Mouse (Mus musculus) hindbrain, embryonic 12.5 days (tissue): ENCODE data around the gene Wdr63. TPM values are rescaled to one million over a fixed set of nuclear protein-coding genes. Genes with fewer than 3 reads are reported as not detected.
A peak's percentile ranks its signal among the peaks of the same experiment; 100 is the strongest.

Experiments used
- ATAC-seq: fragments of 200-750 bp; cut with Nextera tagmentation; 2 replicates; pipeline ENCODE4 v1.8.0; 2017; ENCODE audit warnings: moderate TSS enrichment; ENCODE audit not compliant: low FRiP score
- H3K27ac ChIP-seq: fragments of 300-500 bp; sonication (generic); 2 replicates; pipeline ENCODE4 v1.5.1; 2016; ENCODE audit warnings: mild to moderate bottlenecking
- H3K27me3 ChIP-seq: fragments of 300-500 bp; sonication (generic); 2 replicates; pipeline ENCODE4 v1.6.1; 2016; ENCODE audit warnings: mild to moderate bottlenecking
- H3K36me3 ChIP-seq: fragments of 300-500 bp; sonication (generic); 2 replicates; pipeline ENCODE4 v1.6.1; 2016; ENCODE audit warnings: mild to moderate bottlenecking
- H3K4me1 ChIP-seq: fragments of 300-500 bp; sonication (generic); 2 replicates; pipeline ENCODE4 v1.6.1; 2016
- H3K4me2 ChIP-seq: fragments of 300-500 bp; sonication (generic); replicated peaks from 2 replicates; pipeline ENCODE4 v1.6.1; 2016; ENCODE audit warnings: mild to moderate bottlenecking
- H3K4me3 ChIP-seq: fragments of 300-500 bp; sonication (generic); 2 replicates; pipeline ENCODE4 v1.5.1; 2016; ENCODE audit warnings: mild to moderate bottlenecking
- H3K9ac ChIP-seq: fragments of 300-500 bp; sonication (generic); 2 replicates; pipeline ENCODE4 v1.6.1; 2016; ENCODE audit warnings: mild to moderate bottlenecking, moderate library complexity
- H3K9me3 ChIP-seq: fragments of 300-500 bp; sonication (generic); replicated peaks from 2 replicates; pipeline ENCODE4 v1.6.1; 2016; ENCODE audit warnings: mild to moderate bottlenecking
- WGBS: fragments of 180-500 bp; shearing (Covaris S2); methylation state at CpG from one replicate; pipeline ENCODE4 v1.1.7; 2016; 5-methylcytosine and 5-hydroxymethylcytosine counted together
- polyA plus RNA-seq: library from polyadenylated mRNA; unstranded; fragments of >200 nt; fragmentation: Nextera tagmentation; extraction: Ambion mirVana; gene quantifications from 2 replicates; pipeline ENCODE4 v1.2.1, GENCODE M21; 2016

The Wdr63 gene
- polyA plus RNA-seq, 1 experiment from 2014 or later = 1.8 TPM

- H3K9ac ChIP-seq = no peak overlapping the region
- no peak overlapping the region for H3K27ac ChIP-seq
- peak overlapping the region; percentile 38; the same call in 1 of the 2 replicates for H3K4me2 ChIP-seq
- H3K9me3 ChIP-seq = no peaks in the 10 kb centered on the region
- 63% methylated on average over 9 of the region's 9 CpGs for WGBS
- no peaks in the 10 kb centered on the region for H3K36me3 ChIP-seq
- peaks cover 6% of the 10 kb centered on the region; the same call in 1 of the 2 replicates for H3K4me1 ChIP-seq
- peaks cover 29% of the 10 kb centered on the region for H3K27me3 ChIP-seq
- ATAC-seq = no peak
- H3K4me3 ChIP-seq = no peak overlapping the region
Observed at GRCm38 (mm10) chr3:146117997-146118457, 10.1 kb upstream of the Wdr63 start.

GRCm38 (mm10) chr3:146117258-146117996, 9.5 kb upstream of the Wdr63 start, which contains the start of gene Mcoln3:
Gene Mcoln3 (plus strand): TSS chr3:146117450.
- peaks cover 29% of the 10 kb centered on the region for H3K27me3 ChIP-seq
- ATAC-seq = no peak
- H3K27ac ChIP-seq = no peak within 1 kb of the TSS
- no peaks in the 10 kb centered on the region for H3K9me3 ChIP-seq
- no peaks in the 10 kb centered on the region for H3K36me3 ChIP-seq
- H3K4me1 ChIP-seq = peaks cover 6% of the 10 kb centered on the region; the same call in 1 of the 2 replicates
- peak within 1 kb of the TSS; percentile 38 for H3K4me2 ChIP-seq
- H3K4me3 ChIP-seq = peak within 1 kb of the TSS; percentile 13
- 9% methylated on average over 35 of the region's 35 CpGs for WGBS
- H3K9ac ChIP-seq = no peak within 1 kb of the TSS

GRCm38 (mm10) chr3:146110916-146111315, 3.0 kb upstream of the Wdr63 start:
- H3K4me3 ChIP-seq = no peak overlapping the region
- no peak for ATAC-seq
- peaks cover 4% of the 10 kb centered on the region; the same call in 1 of the 2 replicates for H3K27me3 ChIP-seq
- no peaks in the 10 kb centered on the region for H3K36me3 ChIP-seq
- H3K4me2 ChIP-seq = no peak overlapping the region
- H3K9ac ChIP-seq = no peak overlapping the region
- 79% methylated on average over 6 of the region's 6 CpGs for WGBS
- no peaks in the 10 kb centered on the region for H3K9me3 ChIP-seq
- H3K27ac ChIP-seq = no peak overlapping the region
- 0 out of 2 replicates have a peak, but pooled peaks cover 3% of the 10 kb centered on the region for H3K4me1 ChIP-seq

GRCm38 (mm10) chr3:146110358-146110757, 2.4 kb upstream of the Wdr63 start:
- 0 out of 2 replicates have a peak, but pooled peaks cover 3% of the 10 kb centered on the region for H3K4me1 ChIP-seq
- H3K27ac ChIP-seq = no peak overlapping the region
- no peaks in the 10 kb centered on the region for H3K36me3 ChIP-seq
- 81% methylated on average over 2 of the region's 2 CpGs for WGBS
- no peak overlapping the region for H3K9ac ChIP-seq
- no peak for ATAC-seq
- H3K9me3 ChIP-seq = no peaks in the 10 kb centered on the region
- H3K4me3 ChIP-seq = no peak overlapping the region
- H3K4me2 ChIP-seq = no peak overlapping the region
- H3K27me3 ChIP-seq = peaks cover 4% of the 10 kb centered on the region; the same call in 1 of the 2 replicates

GRCm38 (mm10) chr3:146108945-146109344, 1.0 kb upstream of the Wdr63 start:
- Histone ChIP-seq H3K9ac (no peak overlapping the region), H3K9me3 (no peaks in the 10 kb centered on the region), H3K4me2 (no peak overlapping the region), H3K4me3 (no peak overlapping the region), H3K27me3 (peaks cover 4% of the 10 kb centered on the region; the same call in 1 of the 2 replicates), H3K4me1 (0 out of 2 replicates have a peak, but pooled peaks cover 3% of the 10 kb centered on the region), H3K36me3 (no peaks in the 10 kb centered on the region), H3K27ac (no peak overlapping the region)
- no peak for ATAC-seq
- 84% methylated on average over 2 of the region's 2 CpGs for WGBS

- peak; percentile 77 for ATAC-seq
- WGBS = 8% methylated on average over 18 of the region's 18 CpGs
- Histone ChIP-seq H3K4me1 (0 out of 2 replicates have a peak, but pooled peaks cover 3% of the 10 kb centered on the region), H3K36me3 (no peaks in the 10 kb centered on the region), H3K4me2 (peak overlapping the region; percentile 76), H3K9me3 (no peaks in the 10 kb centered on the region), H3K9ac (peak overlapping the region; percentile 55), H3K27me3 (peaks cover 4% of the 10 kb centered on the region; the same call in 1 of the 2 replicates), H3K27ac (no peak overlapping the region), H3K4me3 (peak overlapping the region; percentile 36)
Observed at GRCm38 (mm10) chr3:146107116-146107849, 647 bp downstream of the Wdr63 start.

GRCm38 (mm10) chr3:146102049-146102448, 5.9 kb downstream of the Wdr63 start:
- 60% methylated on average over 6 of the region's 6 CpGs for WGBS
- Histone ChIP-seq H3K27me3 (no peaks in the 10 kb centered on the region), H3K27ac (no peak overlapping the region), H3K4me3 (no peak overlapping the region), H3K4me2 (no peak overlapping the region), H3K4me1 (no peaks in the 10 kb centered on the region), H3K9ac (no peak overlapping the region), H3K9me3 (no peaks in the 10 kb centered on the region), H3K36me3 (no peaks in the 10 kb centered on the region)
- ATAC-seq = no peak

GRCm38 (mm10) chr3:146099925-146100324, 8.0 kb downstream of the Wdr63 start:
- ATAC-seq = no peak
- Histone ChIP-seq H3K27me3 (no peaks in the 10 kb centered on the region), H3K4me1 (no peaks in the 10 kb centered on the region), H3K4me3 (no peak overlapping the region), H3K9ac (no peak overlapping the region), H3K4me2 (no peak overlapping the region), H3K27ac (no peak overlapping the region), H3K36me3 (no peaks in the 10 kb centered on the region), H3K9me3 (no peaks in the 10 kb centered on the region)

GRCm38 (mm10) chr3:146097861-146098260, 10.1 kb downstream of the Wdr63 start:
- H3K4me3 ChIP-seq = no peak overlapping the region
- no peaks in the 10 kb centered on the region for H3K27me3 ChIP-seq
- H3K4me1 ChIP-seq = no peaks in the 10 kb centered on the region
- H3K9ac ChIP-seq = no peak overlapping the region
- no peak overlapping the region for H3K27ac ChIP-seq
- H3K9me3 ChIP-seq = no peaks in the 10 kb centered on the region
- 92% methylated on average over 4 of the region's 4 CpGs for WGBS
- no peaks in the 10 kb centered on the region for H3K36me3 ChIP-seq
- ATAC-seq = no peak
- H3K4me2 ChIP-seq = no peak overlapping the region

- Histone ChIP-seq H3K4me2 (no peak overlapping the region), H3K4me3 (no peak overlapping the region), H3K27me3 (no peaks in the 10 kb centered on the region), H3K4me1 (no peaks in the 10 kb centered on the region), H3K36me3 (no peaks in the 10 kb centered on the region), H3K9ac (no peak overlapping the region), H3K27ac (no peak overlapping the region), H3K9me3 (no peaks in the 10 kb centered on the region)
- 93% methylated on average over 7 of the region's 7 CpGs for whole genome bisulfite sequencing
- no peak for ATAC-seq
Observed at GRCm38 (mm10) chr3:146096986-146097385, 10.9 kb downstream of the Wdr63 start.

- ATAC-seq = no peak
- no peak overlapping the region for H3K27ac ChIP-seq
- no peaks in the 10 kb centered on the region for H3K36me3 ChIP-seq
- no peaks in the 10 kb centered on the region for H3K4me1 ChIP-seq
- H3K9ac ChIP-seq = no peak overlapping the region
- no peak overlapping the region for H3K4me3 ChIP-seq
- no peak overlapping the region for H3K4me2 ChIP-seq
- H3K27me3 ChIP-seq = no peaks in the 10 kb centered on the region
- 0 out of 2 replicates have a peak, but pooled peaks cover 4% of the 10 kb centered on the region for H3K9me3 ChIP-seq
- WGBS = 92% methylated on average over 10 of the region's 10 CpGs
Observed at GRCm38 (mm10) chr3:146095066-146095465, 12.9 kb downstream of the Wdr63 start.

- H3K4me1 ChIP-seq = no peaks in the 10 kb centered on the region
- no peak for ATAC-seq
- no peak overlapping the region for H3K4me2 ChIP-seq
- H3K9ac ChIP-seq = no peak overlapping the region
- no peaks in the 10 kb centered on the region for H3K36me3 ChIP-seq
- 91% methylated on average over 13 of the region's 13 CpGs for WGBS
- H3K27me3 ChIP-seq = no peaks in the 10 kb centered on the region
- H3K9me3 ChIP-seq = 0 out of 2 replicates have a peak, but pooled peaks cover 4% of the 10 kb centered on the region
- H3K27ac ChIP-seq = no peak overlapping the region
- H3K4me3 ChIP-seq = no peak overlapping the region
Observed at GRCm38 (mm10) chr3:146090988-146091657, 16.8 kb downstream of the Wdr63 start.
